Mouse (Mus musculus) MEL (cell line): Measurements from ENCODE around the gene Ddx59. TPM values are rescaled to one million over a fixed set of nuclear protein-coding genes. Genes with fewer than 3 reads are reported as not detected.

ENCODE experiments used
- DNase-seq: peaks from one replicate; pipeline ENCODE4 v3.0.0; 2011; ENCODE audit warnings: low read depth, low spot score
- H3K27ac ChIP-seq: 2 replicates; pipeline ENCODE4 v1.5.1; 2012; ENCODE audit warnings: low read depth, mild to moderate bottlenecking, control low read depth, low read length, moderate library complexity; ENCODE audit not compliant: control insufficient read depth
- H3K27me3 ChIP-seq, 2 experiments: fragments of 150-350 bp in 1 of 2; sonication (generic) in 1 of 2; 2 replicates each; pipeline ENCODE4 v1.6.1; 2012; ENCODE audit warnings: low read length in 2 of 2, mild to moderate bottlenecking in 2 of 2, improper control_type of control experiment in 1 of 2, moderate library complexity in 1 of 2; ENCODE audit not compliant: insufficient read depth in 2 of 2, control insufficient read depth in 1 of 2
- H3K36me3 ChIP-seq, 2 experiments: 2 replicates each; pipeline ENCODE4 v1.6.1; 2012 to 2014; ENCODE audit warnings: low read length in 2 of 2, improper control_type of control experiment in 1 of 2, inconsistent platforms in 1 of 2, mild to moderate bottlenecking in 1 of 2; ENCODE audit not compliant: insufficient read depth in 2 of 2, control insufficient read depth in 1 of 2
- H3K4me1 ChIP-seq, 2 experiments: fragments of 150-350 bp in 1 of 2; sonication (generic) in 1 of 2; 2 replicates each; pipeline ENCODE4 v1.6.1; 2012; ENCODE audit warnings: low read length in 2 of 2, improper control_type of control experiment in 1 of 2, mild to moderate bottlenecking in 1 of 2; ENCODE audit not compliant: insufficient read depth in 2 of 2, control insufficient read depth in 1 of 2
- H3K4me3 ChIP-seq, 2 experiments: fragments of 150-350 bp in 1 of 2; sonication (generic) in 1 of 2; 2 replicates each; pipeline ENCODE4 v1.5.1; 2012; ENCODE audit warnings: low read depth in 2 of 2, low read length in 2 of 2, mild to moderate bottlenecking in 2 of 2, moderate library complexity in 2 of 2, control low read depth in 1 of 2, improper control_type of control experiment in 1 of 2; ENCODE audit not compliant: control insufficient read depth in 1 of 2, insufficient read depth in 1 of 2
- H3K79me2 ChIP-seq: 2 replicates; pipeline ENCODE4 v1.6.1; 2012; ENCODE audit warnings: mild to moderate bottlenecking, low read length, moderate library complexity; ENCODE audit not compliant: control insufficient read depth, poor library complexity, insufficient read depth
- H3K9ac ChIP-seq: 2 replicates; pipeline ENCODE4 v1.6.1; 2012; ENCODE audit warnings: low read depth, mild to moderate bottlenecking, control low read depth, low read length, moderate library complexity; ENCODE audit not compliant: control insufficient read depth, poor library complexity, severe bottlenecking
- H3K9me3 ChIP-seq: fragments of 150-350 bp; sonication (generic); replicated peaks from 2 replicates; pipeline ENCODE4 v1.6.1; 2012; ENCODE audit warnings: mild to moderate bottlenecking, low read length, improper control_type of control experiment, moderate library complexity; ENCODE audit not compliant: insufficient read depth
- BHLHE40 ChIP-seq: IDR thresholded peaks from 2 replicates; pipeline ENCODE4 v1.6.1; 2012; ENCODE audit warnings: low read depth, mild to moderate bottlenecking, inconsistent platforms, low read length, improper control_type of control experiment, borderline replicate concordance
- CHD1 ChIP-seq: IDR thresholded peaks from 2 replicates; pipeline ENCODE4 v1.6.1; 2012; ENCODE audit warnings: low read depth, mild to moderate bottlenecking, inconsistent platforms, low read length, improper control_type of control experiment
- CHD2 ChIP-seq: IDR thresholded peaks from 2 replicates; pipeline ENCODE4 v1.6.1; 2011; ENCODE audit warnings: low read length, improper control_type of control experiment
- CTCF ChIP-seq, 3 experiments: IDR thresholded peaks in 2 of 3; conservative IDR thresholded peaks in 1 of 3; 2 replicates each; pipeline ENCODE4 v1.5.1; 2011 to 2012; ENCODE audit warnings: low read length in 3 of 3, low read depth in 2 of 3, mild to moderate bottlenecking in 2 of 3, improper control_type of control experiment in 1 of 3, inconsistent platforms in 1 of 3, mixed read lengths in 1 of 3, moderate library complexity in 1 of 3; ENCODE audit not compliant: control insufficient read depth in 1 of 3, insufficient read depth in 1 of 3, poor library complexity in 1 of 3, severe bottlenecking in 1 of 3
- ELF1 ChIP-seq: IDR thresholded peaks from 2 replicates; pipeline ENCODE4 v1.6.1; 2014; ENCODE audit warnings: low read depth, mild to moderate bottlenecking, inconsistent platforms, low read length, improper control_type of control experiment, moderate library complexity
- EP300 ChIP-seq, 2 experiments: IDR thresholded peaks; 2 replicates each; pipeline ENCODE4 v1.6.1; 2011; ENCODE audit warnings: improper control_type of control experiment in 2 of 2, low read length in 2 of 2, low read depth in 1 of 2, mild to moderate bottlenecking in 1 of 2
- ETS1 ChIP-seq: IDR thresholded peaks from 2 replicates; pipeline ENCODE4 v1.6.1; 2012; ENCODE audit warnings: low read depth, mild to moderate bottlenecking, inconsistent platforms, low read length, improper control_type of control experiment, moderate library complexity
- HCFC1 ChIP-seq: IDR thresholded peaks from 2 replicates; pipeline ENCODE4 v1.6.1; 2012; ENCODE audit warnings: low read depth, mild to moderate bottlenecking, inconsistent platforms, low read length, improper control_type of control experiment, moderate library complexity
- JUND ChIP-seq: IDR thresholded peaks from 2 replicates; pipeline ENCODE4 v1.6.1; 2011; ENCODE audit warnings: low read depth, mild to moderate bottlenecking, improper control_type of control experiment, low read length
- KAT2A ChIP-seq: conservative IDR thresholded peaks from 2 replicates; pipeline ENCODE4 v1.6.1; 2012; ENCODE audit warnings: low read depth, low read length, improper control_type of control experiment, inconsistent platforms
- MAX ChIP-seq: IDR thresholded peaks from 2 replicates; pipeline ENCODE4 v1.6.1; 2011; ENCODE audit warnings: low read length, improper control_type of control experiment
- MXI1 ChIP-seq: IDR thresholded peaks from 2 replicates; pipeline ENCODE4 v1.6.1; 2011; ENCODE audit warnings: mild to moderate bottlenecking, low read depth, low read length, improper control_type of control experiment
- MYB ChIP-seq: IDR thresholded peaks from 2 replicates; pipeline ENCODE4 v1.6.1; 2011; ENCODE audit warnings: mild to moderate bottlenecking, low read depth, low read length, improper control_type of control experiment
- MYC ChIP-seq: IDR thresholded peaks from 2 replicates; pipeline ENCODE4 v1.6.1; 2011; ENCODE audit warnings: low read depth, mild to moderate bottlenecking, low read length, improper control_type of control experiment, moderate library complexity
- NELFE ChIP-seq: IDR thresholded peaks from 2 replicates; pipeline ENCODE4 v1.6.1; 2011; ENCODE audit warnings: low read depth, low read length, improper control_type of control experiment
- POLR2A ChIP-seq, 2 experiments: IDR thresholded peaks; 2 replicates each; pipeline ENCODE4 v1.6.1; 2011 to 2012; ENCODE audit warnings: low read length in 2 of 2, mild to moderate bottlenecking in 2 of 2, control low read depth in 1 of 2, improper control_type of control experiment in 1 of 2, low read depth in 1 of 2, moderate library complexity in 1 of 2; ENCODE audit not compliant: control insufficient read depth in 1 of 2, insufficient read depth in 1 of 2, poor library complexity in 1 of 2
- POLR2AphosphoS2 ChIP-seq: IDR thresholded peaks from 2 replicates; pipeline ENCODE4 v1.6.1; 2011; ENCODE audit warnings: low read length, improper control_type of control experiment
- POLR2AphosphoS5 ChIP-seq: IDR thresholded peaks from 2 replicates; pipeline ENCODE4 v1.6.1; 2012; ENCODE audit warnings: low read depth, borderline replicate concordance, mild to moderate bottlenecking, inconsistent platforms, low read length, moderate library complexity, mixed read lengths
- SIN3A ChIP-seq: IDR thresholded peaks from 2 replicates; pipeline ENCODE4 v1.6.1; 2012; ENCODE audit warnings: low read length, improper control_type of control experiment, inconsistent platforms
- SMC3 ChIP-seq: IDR thresholded peaks from 2 replicates; pipeline ENCODE4 v1.6.1; 2011; ENCODE audit warnings: low read depth, low read length, improper control_type of control experiment
- TAL1 ChIP-seq: IDR thresholded peaks from 2 replicates; pipeline ENCODE4 v1.6.1; 2012; ENCODE audit warnings: mild to moderate bottlenecking, inconsistent platforms, low read length, moderate library complexity, mixed read lengths
- TBP ChIP-seq: IDR thresholded peaks from 2 replicates; pipeline ENCODE4 v1.8.0; 2011; ENCODE audit warnings: low read depth, low read length, improper control_type of control experiment
- UBTF ChIP-seq: IDR thresholded peaks from 2 replicates; pipeline ENCODE4 v1.6.1; 2012; ENCODE audit warnings: low read depth, mild to moderate bottlenecking, inconsistent platforms, low read length, improper control_type of control experiment, moderate library complexity, borderline replicate concordance; ENCODE audit not compliant: insufficient read depth
- USF1 ChIP-seq: IDR thresholded peaks from 2 replicates; pipeline ENCODE4 v1.6.1; 2014; ENCODE audit warnings: low read depth, mild to moderate bottlenecking, inconsistent platforms, low read length, improper control_type of control experiment, moderate library complexity
- ZC3H11A ChIP-seq: IDR thresholded peaks from 2 replicates; pipeline ENCODE4 v1.6.1; 2012; ENCODE audit warnings: low read depth, mild to moderate bottlenecking, inconsistent platforms, low read length, improper control_type of control experiment
- ZKSCAN1 ChIP-seq: IDR thresholded peaks from 2 replicates; pipeline ENCODE4 v1.6.1; 2012; ENCODE audit warnings: low read depth, mild to moderate bottlenecking, inconsistent platforms, low read length, improper control_type of control experiment, moderate library complexity
- ZNF384 ChIP-seq: IDR thresholded peaks from 2 replicates; pipeline ENCODE4 v1.6.1; 2012; ENCODE audit warnings: low read depth, mild to moderate bottlenecking, inconsistent platforms, low read length, improper control_type of control experiment
- polyA plus RNA-seq, 2 experiments: library from polyadenylated mRNA; stranded (reverse) in 1 of 2; unstranded in 1 of 2; fragments of >175 nt in 1 of 2; fragments of >200 nt in 1 of 2; gene quantifications; 2 replicates each; pipeline versions ENCODE4 v1.2.1 to v1.2.4; 2012; ENCODE audit warnings: low replicate concordance in 2 of 2, low read depth in 1 of 2; ENCODE audit not compliant: insufficient read length in 2 of 2, insufficient read depth in 1 of 2, missing spikeins in 1 of 2
- total RNA-seq: library from RNA; depleted of rRNA; stranded (reverse); fragments of 300-350 nt; gene quantifications from 2 replicates; pipeline ENCODE4 v1.2.3, GENCODE M21; 2012

Ddx59 gene
- total and polyA plus RNA-seq, 3 experiments = 6.0 to 6.9 TPM; not detected in 1

GRCm38 (mm10) chr1:136456741-136457140 is 41.7 kb downstream of the Ddx59 start:
- no peak for DNase-seq
- no peaks in the 10 kb centered on the region for H3K4me1 ChIP-seq
- H3K27me3 ChIP-seq = no peaks in the 10 kb centered on the region; a peak in 1 of 4 replicates
- no peaks in the 10 kb centered on the region for H3K79me2 ChIP-seq
- no peak overlapping the region for H3K27ac ChIP-seq
- no peak overlapping the region for H3K4me3 ChIP-seq
- H3K36me3 ChIP-seq = no peaks in the 10 kb centered on the region
- H3K9ac ChIP-seq = no peak overlapping the region
- TF ChIP-seq MAX (no peak), SIN3A (no peak), POLR2A (IDR thresholded peaks at IDR 0.05; ENCODE audit: control insufficient read depth in 1 of 2, insufficient read depth in 1 of 2, low read depth in 1 of 2, low read length in 2 of 2, poor library complexity in 1 of 2) (no peak), UBTF (no peak), POLR2AphosphoS5 (no peak), MXI1 (no peak), ETS1 (no peak), HCFC1 (no peak), BHLHE40 (no peak), EP300 (IDR thresholded peaks at IDR 0.05; ENCODE audit: low read depth in 1 of 2, low read length in 2 of 2) (no peak), NELFE (no peak), POLR2AphosphoS2 (no peak), JUND (no peak), TAL1 (no peak), ELF1 (no peak), USF1 (no peak), CTCF (IDR thresholded peaks at IDR 0.05 in 2 of 3, conservative IDR thresholded peaks at IDR 0.05 in 1 of 3; ENCODE audit: control insufficient read depth in 1 of 3, insufficient read depth in 1 of 3, low read depth in 2 of 3, low read length in 3 of 3, poor library complexity in 1 of 3, severe bottlenecking in 1 of 3) (no peak)
- TF ChIP-seq, all 39 proteins: peak for 0
- H3K9me3 ChIP-seq = no peaks in the 10 kb centered on the region

- Histone ChIP-seq H3K79me2 (no peaks in the 10 kb centered on the region), H3K27ac (no peak overlapping the region), H3K36me3 (no peaks in the 10 kb centered on the region), H3K4me1 (no peaks in the 10 kb centered on the region), H3K27me3 (no peaks in the 10 kb centered on the region; a peak in 1 of 4 replicates), H3K9ac (no peak overlapping the region), H3K9me3 (no peaks in the 10 kb centered on the region), H3K4me3 (no peak overlapping the region)
- TF ChIP-seq MXI1 (no peak), KAT2A (no peak), ZNF384 (no peak), CHD1 (no peak), HCFC1 (no peak), CHD2 (no peak), POLR2A (IDR thresholded peaks at IDR 0.05; ENCODE audit: control insufficient read depth in 1 of 2, insufficient read depth in 1 of 2, low read depth in 1 of 2, low read length in 2 of 2, poor library complexity in 1 of 2) (no peak), MYC (no peak), SMC3 (no peak), ELF1 (no peak), MYB (no peak), ZC3H11A (no peak), TBP (no peak), MAX (no peak), SIN3A (no peak), ZKSCAN1 (no peak), EP300 (IDR thresholded peaks at IDR 0.05; ENCODE audit: low read depth in 1 of 2, low read length in 2 of 2) (no peak), TAL1 (no peak), UBTF (no peak)
- DNase-seq = no peak
Observed at GRCm38 (mm10) chr1:136457403-136457802, 42.3 kb downstream of the Ddx59 start.
